Mouse (Mus musculus): Measurements from ENCODE around the gene Pqbp1.

GRCm38 (mm10) chrX:7878495-7878894 lies 20.6 kb downstream of the Pqbp1 start:
- no peak for TF ChIP-seq CTCF (conservative IDR thresholded peaks at IDR 0.05; ENCODE audit: insufficient read depth, insufficient read length, low read depth, low read length)
- no peak for TF ChIP-seq POLR2A (IDR thresholded peaks at IDR 0.05; ENCODE audit: low read depth, low read length)
